Mouse (Mus musculus): ENCODE measurements around the gene Fcrlb.

Gene Fcrlb

DNA sequence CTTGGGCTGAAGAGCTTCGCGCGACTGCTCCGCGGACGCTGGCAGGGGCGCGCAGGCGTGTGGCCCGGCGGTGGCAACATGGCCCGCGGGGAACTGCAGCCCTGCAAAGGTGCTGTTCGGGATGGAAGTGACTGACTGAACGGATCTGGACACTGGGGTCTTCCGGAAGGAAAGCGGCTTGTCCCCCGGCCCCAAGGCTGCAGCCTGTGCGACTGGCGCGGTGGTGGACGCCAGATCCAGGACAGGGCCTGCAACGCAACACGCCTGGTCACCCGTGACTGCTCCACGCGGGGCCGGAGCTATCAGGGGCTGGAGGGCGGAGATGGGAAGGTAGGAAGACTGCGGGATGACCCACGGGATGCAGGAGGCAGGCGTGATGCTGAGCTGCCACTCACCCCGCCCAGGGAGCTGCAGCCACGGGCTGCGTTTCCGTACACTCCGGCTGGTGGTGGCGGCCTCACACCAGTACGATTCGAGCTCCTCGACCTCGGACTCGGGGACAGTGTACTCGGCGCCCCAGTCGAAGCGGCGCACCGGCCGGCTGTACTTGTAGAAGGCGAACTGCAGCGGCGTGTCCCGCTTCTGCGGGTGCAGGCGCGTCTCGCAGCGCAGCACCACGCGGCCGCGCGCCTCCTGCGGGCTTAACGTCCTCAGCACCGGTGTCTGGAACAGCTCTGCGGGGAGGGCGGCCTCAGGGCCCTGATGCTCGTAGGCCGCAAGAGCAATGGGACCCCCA, 5.1 kb downstream of the Fcrlb start:
- DNase-seq (ENCODE audit: low spot score): no peak

DNA sequence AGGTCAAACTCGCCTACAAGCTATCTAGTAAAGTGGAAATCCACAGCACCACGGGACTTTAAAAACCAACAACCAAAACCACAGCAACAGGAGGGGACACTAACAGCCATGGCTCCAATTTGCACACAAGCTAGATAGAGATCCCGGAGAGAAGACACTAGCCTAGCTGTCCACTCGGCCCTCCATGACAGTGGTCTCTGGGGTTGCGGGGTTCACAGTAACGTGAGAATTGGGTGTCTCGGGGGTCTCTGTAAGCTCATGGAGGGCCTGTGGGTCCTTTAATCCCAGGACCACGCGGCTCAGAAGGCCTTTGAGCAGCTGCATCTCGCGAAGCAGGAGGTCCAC, 5.7 kb downstream of the Fcrlb start:
- DNase-seq (ENCODE audit: low spot score): no peak

DNA sequence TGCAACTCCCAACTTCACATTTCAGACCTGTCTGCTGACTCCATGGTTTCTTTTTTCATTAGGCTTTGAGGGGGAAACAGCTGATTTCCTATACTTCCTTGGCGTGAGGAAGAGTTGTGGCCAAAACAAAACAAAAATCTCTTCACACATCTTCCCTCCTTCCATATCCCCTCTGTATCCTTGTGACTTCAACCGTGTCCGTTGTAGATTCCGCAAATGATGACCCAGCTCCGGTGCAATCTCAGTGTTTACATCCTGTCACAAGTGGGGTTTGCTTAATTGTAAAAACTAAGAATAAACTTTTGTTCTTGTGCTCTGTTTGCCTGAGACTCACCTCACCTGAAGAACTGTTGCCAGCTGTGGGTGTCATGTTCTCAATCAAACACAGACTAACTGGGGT, 9.3 kb downstream of the Fcrlb start:
- no peak for DNase-seq (ENCODE audit: low spot score)

DNA sequence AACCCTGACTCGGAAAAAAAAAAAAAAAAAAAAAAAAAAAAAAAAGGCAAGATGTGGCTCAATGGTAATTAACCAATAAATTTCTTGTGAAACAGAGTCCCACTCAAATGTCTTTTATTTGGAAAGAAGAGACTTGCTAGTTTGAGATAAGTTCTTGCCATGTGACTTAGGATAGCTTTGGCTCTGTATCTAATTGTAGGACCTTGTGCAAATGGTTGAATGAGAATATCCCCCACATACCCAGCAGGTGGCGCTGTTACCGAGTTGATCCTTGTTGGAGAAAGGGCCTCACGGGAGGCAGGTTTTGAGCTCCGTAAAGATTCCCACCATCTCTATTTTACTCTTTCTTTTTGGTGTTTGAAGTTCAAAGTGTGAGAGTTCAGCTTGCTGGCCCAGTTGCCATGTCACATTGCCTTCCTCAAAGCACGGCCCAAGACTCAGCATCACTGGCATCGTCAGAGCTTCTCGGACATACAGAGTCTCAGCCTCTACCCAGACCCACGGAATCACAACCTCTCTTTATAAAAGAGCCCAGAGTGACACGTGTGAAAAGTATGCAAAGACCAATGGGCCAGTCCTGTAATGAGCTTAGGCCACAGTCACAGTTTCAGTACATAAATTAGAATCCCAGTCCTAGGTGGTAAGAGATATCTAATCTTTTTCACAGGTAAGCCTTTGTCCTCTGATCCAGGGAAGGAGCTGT, 11.1 kb downstream of the Fcrlb start:
- peak; percentile 83 for DNase-seq (ENCODE audit: low spot score)

DNA sequence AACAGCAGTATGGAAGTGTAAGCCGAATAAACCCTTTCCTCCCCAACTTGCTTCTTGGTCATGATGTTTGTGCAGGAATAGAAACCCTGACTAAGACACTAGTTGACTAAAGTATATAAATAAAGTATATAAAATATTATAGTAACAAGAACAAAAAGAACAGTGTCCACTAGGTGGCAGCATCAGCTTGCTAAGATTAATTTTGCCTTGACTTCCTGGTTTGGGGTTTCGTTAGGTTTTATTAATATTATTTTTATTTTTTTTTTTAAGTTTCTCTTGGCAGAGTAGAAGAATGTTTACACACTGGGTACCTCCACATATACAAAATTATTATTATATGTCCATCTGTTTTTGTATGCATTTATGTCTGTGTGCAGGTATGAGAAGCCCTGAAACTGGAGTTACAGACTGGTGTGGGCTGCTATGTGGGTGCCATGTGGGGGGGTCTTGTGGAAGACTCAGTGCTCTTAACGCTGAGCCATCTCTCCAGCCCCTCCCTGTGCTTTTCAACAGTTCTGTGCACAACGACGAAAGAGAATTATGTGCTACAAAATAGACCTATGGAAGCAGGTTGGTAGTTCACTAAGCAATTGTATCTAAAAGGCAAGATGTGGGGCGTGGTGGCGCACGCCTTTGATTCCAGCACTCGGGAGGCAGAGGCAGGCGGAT, 11.8 kb downstream of the Fcrlb start:
- peak; percentile 67 for DNase-seq (ENCODE audit: low spot score)

DNA sequence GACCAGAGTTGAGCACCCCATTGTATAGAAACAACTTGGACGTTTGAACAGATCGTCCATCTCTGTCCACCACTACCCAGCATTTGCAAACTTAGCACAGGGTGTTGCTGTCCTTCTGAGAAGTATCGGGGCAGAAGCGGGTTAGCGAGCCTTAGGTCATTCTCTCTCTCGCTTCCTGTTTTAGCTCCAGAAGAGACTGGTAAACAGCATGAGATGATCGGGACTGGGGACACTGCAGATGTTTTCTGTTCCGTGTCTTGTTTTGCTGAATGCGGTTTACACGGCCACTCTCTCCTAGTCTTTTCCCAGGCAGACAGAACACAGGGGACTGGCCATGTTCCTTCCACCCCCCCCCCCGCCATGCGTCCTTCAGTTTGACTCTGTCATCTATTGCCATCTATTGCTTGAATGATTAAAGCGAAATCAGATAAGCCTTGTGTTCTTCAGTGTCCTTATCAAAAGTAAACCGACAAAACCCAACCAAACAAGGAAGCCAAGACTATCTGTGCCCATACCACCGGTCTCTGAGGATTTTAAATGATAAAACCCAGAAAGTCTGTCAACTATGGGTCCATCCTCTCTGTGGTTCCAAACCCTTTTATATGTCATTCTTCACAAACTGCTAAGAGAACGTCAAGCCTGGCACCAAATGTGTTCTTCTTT, 14.2 kb downstream of the Fcrlb start:
- no peak for DNase-seq (ENCODE audit: low spot score)

DNA sequence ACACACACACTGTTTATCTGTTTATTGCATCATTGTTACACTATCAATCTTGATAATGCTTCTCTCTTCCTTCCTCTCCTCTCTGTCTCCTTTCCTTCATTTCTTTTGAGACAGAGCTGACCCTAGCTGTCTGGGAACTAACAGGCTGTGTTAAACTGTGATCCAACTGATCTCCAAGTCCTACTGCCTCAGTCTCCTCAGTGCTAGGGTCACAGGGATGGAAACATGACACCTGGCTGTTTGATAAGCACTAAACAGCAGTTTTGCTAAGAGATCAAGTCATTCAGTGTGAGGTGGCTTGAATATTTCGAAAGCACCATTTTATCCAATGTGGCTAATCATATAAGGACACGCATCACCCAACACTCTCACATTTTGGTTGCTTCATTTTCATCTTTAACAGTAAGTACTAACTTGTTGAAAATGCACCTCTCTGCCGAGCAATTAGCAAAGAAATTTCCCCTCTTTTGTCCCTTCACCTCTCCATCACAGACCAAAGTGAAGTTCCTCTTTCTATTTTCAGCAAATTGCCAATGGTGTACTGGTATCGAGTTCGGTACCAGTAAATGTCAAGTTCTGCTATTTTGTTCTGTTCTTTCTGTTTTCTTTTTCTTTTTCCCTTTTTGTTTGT, 16.0 kb downstream of the Fcrlb start:
- DNase-seq (ENCODE audit: low spot score): no peak

DNA sequence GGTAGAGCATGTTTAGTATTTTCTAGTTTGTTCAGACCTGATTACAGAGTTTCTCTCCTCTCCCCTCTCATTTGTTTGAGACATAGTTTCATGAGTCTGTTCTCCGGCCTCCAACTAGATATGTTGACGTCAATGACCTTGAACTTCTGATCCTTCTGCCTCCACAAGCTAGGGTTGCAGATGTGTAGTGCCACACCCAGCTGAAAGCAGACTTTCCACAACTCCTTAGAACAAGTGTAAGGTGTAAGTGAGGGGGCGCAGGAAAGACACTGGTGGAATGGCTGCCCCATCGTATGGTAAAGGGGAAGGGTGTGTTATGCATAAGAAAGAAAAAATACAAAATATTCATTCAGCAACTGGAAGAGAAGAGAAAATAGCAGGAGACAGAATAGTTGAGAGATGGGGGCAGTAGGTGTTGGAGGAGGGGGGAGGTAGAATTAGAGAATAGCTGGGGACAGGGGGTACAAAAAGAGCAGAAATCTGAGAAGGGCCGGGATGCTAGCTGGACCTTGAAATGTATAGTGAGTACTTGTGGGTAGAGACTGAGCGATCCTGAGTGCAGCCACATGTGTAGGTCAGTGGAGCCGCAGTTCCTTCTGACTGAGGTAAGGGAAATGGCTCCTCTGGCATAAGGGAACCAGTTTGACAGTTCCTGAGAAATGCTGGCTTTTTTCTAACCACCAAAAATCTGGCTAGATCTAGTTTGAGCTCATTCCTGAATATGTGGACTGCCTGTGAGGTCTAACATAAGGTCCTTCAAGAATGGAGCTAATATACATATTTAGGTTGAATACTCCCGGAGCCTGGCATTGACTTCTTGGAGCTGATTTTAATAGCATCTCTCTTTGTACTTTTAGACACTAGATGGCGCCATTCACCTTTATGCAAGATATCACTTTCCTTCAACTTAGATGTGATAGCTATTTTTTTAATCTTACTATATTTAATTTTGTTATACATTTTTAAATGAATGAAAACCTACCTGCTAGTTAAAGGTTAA, 17.8 kb downstream of the Fcrlb start:
- peak; percentile 77 for DNase-seq (ENCODE audit: low spot score)

DNA sequence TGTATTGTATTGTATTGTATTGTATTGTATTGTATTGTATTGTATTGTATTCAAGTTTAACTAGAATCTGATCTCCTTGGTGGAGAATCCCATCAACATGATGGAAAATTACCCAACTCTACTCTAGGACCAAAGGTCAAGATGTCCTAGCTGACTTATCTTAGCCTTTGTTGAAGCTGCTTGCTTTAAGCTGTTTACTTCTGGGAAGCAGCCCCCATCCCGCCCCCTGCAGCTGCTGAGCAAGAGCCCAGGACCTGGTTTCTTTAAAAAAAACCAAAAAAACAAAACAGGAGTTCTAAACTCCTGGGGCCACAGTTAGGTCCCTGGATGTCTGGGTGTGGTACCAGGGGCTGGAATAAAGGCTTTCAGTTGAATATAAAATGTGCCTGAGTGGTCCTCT, 20.5 kb downstream of the Fcrlb start:
- DNase-seq (ENCODE audit: low spot score): no peak

DNA sequence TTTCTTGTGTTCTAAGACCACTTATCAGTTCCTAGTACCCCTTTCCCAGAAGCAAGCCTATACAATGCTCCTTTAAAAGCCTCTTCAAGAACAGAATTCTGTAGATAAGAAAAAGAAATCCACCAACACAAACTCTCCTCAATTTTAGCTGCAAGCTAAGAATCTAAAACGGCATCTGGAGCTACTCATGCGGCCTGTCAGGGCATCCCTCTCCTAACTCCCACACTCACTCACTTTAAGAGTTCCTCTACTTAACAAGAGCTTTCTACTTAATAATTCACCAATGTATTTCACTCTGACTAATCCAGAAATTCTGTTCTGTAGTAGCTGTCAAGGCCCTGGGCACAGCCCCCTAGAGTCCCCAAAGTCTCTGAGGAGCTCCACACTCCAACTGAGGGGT, 21.1 kb downstream of the Fcrlb start:
- DNase-seq (ENCODE audit: low spot score): no peak

DNA sequence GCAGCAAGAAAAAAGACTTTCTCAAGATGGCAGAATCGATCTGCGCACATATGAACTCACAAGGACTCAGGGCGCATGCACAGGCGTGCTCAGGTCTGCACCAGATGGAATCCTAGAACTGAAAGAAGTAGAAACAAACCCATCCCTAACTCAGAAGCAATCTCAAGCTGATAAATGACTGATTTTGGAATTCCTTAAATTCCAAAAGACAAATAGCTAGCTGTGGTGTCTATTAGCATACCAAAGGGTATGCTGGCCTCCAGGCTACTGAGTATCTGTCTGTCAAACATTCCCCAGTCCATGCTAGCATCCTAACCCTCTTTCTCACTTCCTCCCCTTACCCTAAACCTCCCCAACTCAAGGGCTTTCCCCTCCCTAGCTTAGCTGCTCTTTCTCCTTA, 23.4 kb downstream of the Fcrlb start:
- DNase-seq (ENCODE audit: low spot score): no peak

DNA sequence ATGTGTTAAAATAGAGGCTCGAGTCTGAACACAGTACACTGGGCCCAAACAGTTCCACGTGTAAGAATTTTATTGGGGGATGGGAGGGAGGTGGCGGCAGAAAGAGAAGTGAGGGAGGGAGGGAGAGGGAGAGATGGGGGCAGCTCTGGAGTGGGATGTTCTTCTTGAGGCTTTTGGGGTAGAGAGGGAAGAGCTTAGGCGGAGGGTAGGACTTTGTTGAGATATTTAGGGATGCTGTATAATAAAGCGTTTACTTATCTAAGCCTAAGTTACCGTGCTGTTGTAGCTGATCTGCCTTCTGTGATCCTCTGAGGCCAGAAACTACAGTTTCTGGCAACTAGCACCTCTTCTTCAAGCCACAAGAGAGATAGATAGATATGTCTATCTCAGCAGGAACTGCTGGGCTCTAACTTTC, 26.7 kb downstream of the Fcrlb start:
- no peak for DNase-seq (ENCODE audit: low spot score)

DNA sequence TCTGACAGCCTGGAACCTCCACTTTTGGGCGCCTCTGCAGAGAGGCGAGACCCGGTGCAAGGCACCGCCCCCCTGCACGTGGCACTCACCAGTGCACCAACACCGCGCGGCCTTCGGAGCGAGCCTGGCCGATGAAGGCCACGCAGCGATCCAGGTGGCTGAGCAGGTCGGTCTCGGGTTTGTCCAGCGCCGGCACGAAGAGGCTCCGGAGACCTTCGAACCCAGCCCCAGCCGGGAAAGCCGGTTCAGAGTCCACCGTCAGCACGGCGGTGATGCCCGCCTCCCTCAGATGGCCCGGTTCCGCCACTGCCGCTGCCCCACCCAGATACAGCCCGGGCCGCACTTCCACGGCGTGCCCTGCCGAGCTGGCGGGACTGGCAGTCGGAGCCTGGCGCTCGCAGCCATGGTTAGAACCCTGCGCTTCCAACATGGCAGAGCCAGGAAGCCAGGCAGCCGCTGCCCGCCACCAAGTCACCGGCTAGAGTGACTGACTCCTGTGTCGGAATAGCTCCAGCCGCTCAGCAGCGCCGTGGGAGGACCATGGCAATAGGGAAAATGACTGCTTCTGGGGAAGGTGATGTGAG, 27.7 kb downstream of the Fcrlb start, which contains the start of the genes Gm26620 and Dusp12:
Gm26620 (plus strand) TSS at position 88 of the 584 bp plus-strand sequence.
Dusp12 (minus strand) TSS at position 563 of the 584 bp plus-strand sequence.
- peak; percentile 92 for DNase-seq (ENCODE audit: low spot score)

DNA sequence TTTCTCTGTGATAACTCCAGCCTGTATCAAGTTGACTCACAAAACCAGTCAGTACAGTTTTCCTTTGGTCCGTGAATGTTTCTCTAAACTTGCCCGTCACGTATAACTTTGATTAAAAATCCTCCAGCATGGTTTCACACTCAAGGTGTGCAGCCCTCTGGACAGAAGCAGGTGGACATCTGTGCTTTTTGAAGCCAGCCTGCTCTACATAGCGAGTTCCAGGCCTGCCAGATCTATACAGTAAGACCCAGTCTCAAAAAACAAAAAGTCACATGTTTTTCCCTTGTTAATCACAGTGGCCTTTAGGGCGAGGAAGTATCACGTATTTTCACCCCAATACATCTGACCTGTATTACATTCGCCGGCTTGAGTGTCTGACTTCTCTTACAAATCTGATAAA, 28.4 kb downstream of the Fcrlb start:
- no peak for DNase-seq (ENCODE audit: low spot score)

DNA sequence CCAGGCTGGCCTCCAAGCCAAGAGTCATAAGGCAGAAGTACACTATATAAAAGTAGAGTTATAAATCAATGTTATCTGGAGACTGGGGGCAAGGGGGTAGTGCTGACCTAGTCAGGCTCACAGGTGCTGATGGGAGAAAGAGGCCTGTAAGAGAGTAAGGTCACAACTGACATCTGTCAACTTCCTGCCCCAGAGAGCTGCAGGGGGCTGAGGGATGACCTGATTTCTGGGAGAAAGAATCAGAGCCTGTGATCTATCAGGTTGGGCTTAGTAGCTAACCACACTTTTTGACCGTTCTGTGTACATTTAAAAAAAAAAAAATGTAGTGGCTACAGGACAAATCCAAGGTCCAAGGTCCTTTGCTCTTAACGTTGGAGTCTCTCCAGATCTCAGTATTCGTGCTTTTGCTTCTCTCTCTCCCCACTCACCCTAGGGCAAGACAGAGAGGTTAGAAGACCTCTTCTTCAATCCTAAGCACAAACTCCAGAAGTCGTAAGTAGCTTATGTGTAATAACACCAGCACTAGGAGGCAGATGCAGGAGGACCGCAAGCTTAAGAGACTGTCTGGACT, 29.7 kb downstream of the Fcrlb start:
- DNase-seq (ENCODE audit: low spot score): no peak

DNA sequence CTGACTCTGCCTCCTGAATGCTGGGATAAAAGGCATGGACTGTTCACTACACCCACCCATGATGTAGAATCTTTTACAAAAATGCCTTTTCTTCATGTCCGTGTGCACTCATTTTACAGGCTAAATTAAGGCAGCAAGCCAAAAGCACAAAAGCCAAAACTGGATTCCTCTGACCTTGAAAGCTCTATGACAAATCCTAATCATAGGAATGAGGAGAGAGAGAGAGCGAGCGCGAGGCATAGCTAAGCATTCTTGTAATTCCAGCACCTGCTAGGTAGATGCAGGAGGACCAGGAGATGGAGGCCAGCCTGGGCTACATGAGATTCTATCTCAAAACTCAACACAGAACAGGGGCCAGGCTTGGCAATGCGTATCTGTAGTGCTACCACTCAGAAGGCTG, 35.8 kb downstream of the Fcrlb start:
- DNase-seq (ENCODE audit: low spot score): no peak

DNA sequence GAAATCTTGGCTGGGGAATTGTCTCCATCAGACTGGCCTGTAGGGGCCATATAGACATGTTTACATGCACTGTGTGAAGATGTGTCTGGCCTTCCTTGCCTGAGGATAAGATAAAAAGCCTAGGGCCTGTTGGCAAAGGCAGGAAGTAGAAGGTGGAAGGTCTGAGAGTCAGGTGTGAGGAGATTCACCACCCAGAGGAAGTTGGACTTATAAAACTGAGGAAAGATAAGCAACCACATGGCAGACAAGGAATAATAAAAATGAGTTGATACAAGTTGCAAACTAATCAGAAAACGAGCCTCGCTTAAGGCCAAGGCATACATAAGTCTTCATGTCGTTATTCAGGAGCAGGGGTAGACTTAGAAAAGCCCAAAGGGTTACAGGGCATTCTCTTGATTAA, 37.1 kb downstream of the Fcrlb start:
- DNase-seq (ENCODE audit: low spot score): no peak

DNA sequence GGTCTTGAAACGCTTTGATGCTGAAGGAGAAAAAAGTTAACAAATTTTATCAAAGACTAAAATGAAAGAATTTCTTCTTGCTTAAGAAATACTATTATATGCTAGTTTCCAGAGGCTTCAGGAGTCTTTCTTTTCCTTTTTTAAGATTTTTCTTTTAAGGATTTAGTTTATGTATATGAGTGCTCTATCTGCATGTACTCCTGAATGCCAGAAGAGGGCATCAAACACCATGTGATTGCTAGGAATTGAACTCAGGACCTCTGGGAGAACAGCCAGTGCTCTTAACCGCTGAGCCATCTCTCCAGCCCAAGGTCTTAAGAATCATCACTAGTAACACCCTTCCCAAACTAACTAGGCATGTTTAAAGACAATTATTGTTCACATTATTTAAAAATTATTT, 40.8 kb downstream of the Fcrlb start:
- no peak for DNase-seq (ENCODE audit: low spot score)

DNA sequence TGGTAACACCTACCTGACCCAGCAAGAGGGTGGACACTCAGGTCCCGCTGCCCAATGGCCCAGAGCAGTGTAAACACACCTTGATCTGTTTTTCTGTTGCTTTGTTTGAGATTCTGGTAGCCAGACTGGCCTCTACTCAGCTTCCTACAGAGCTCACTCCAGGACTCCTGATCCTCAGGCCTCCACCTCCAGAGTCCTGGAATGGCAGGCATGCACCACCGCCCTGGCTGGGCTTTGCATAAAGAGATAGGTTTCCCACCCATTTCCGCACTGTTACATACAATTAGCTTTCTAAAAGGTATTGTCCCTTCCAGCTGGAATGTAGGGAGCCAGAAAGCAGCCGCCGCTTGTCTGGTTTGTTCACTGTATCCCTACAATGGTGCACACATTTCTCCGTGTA, 41.3 kb downstream of the Fcrlb start:
- DNase-seq (ENCODE audit: low spot score): no peak

DNA sequence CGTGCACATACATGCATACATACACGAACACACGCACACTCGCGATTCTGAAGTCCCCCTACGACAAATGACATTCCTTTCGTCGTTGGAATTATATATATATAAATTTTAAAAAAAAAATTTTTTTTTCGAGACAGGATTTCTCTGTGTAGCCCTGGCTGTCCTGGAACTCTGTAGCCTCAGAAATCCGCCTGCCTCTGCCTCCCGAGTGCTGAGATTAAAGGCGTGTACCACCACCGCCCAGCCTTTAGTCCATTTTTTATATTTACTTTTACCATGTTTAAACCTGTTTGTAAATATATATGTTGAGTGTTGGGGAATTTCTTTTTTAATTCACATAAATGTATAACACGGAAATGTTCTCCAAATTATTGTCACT, 43.8 kb downstream of the Fcrlb start:
- no peak for DNase-seq (ENCODE audit: low spot score)
